Mouse (Mus musculus): ENCODE results near the gene Abcg4.

- TF ChIP-seq POLR2A (IDR thresholded peaks at IDR 0.05; ENCODE audit: low read depth, low read length) (no peak), CTCF (IDR thresholded peaks at IDR 0.05; ENCODE audit: extremely low read depth, insufficient read depth, insufficient read length, insufficient replicate concordance) (no peak)
Measured at GRCm38 (mm10) chr9:44327926-44328325, 39.5 kb upstream of the Abcg4 start.
